Mouse (Mus musculus): ENCODE data around the gene Taf8. TPM values are rescaled to one million over a fixed set of nuclear protein-coding genes. Genes with fewer than 3 reads are reported as not detected.

The Taf8 gene
- polyA plus RNA-seq (2012; rRNA removed): 6.2 and 13.3 TPM in 2 replicates

DNA sequence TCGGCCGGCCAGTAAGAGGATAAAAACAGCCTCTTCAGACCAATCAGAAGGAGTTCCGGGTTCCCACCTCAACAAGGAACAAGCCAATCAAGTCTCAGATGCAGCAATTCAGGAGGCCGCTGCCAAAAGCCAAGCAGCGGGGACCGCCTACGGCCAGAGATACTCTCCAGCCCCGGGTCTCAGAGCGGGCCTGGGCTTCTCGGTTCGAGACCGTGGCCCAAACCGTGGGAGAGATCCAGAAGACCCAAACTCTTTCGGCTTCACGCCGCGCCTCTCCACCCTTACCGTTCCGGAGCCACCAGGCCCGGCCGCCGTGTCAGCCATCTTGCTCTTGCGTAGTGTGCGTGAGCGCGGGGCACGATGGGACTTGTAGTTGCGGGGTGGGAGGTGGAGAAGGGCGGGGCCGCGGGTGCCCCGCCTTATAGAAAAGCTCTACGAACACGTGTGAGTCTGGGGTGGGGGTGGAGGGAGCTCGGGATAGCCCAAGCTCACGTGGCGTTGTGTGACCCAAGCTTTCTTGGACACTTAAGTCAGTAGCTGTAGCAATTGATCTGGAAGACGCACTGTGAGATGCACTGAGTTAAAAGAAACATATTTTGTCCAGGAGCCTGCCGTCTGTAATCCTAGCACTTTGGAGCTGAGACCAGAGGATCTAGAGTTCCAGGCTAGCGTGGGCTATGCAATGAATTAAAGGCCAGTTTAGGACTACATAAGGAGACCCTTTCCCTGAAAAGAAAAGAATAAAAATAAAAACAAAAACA, at the start of gene Taf8:
Gene Taf8 (minus strand): TSS at position 347 of the 761 bp plus-strand sequence.
- WGBS: under 1% methylated on average over 40 of the region's 40 CpGs
- H3K36me3 ChIP-seq (ENCODE audit: control insufficient read depth, insufficient read depth, low read length): peaks cover 18% of the 10 kb centered on the region

DNA sequence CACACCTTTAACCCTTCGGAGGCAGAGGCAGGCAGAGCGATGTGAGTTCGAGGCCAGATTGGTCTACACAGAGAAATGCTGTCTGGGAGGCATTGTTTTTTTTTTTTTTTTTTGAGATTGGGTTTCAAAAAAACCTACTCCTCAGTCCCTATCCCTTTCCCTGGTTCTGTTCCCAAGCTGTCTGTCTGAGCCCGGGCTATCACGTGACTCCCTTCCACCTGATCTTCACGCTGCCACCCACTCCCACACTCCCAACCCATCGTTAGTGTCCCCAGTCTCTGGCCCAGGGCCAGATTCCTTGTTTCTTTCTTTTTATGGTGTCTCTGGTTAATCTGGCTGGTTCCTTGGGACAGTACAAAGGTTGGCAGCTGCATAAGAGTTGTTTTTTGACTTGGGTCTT, 49.0 kb upstream of the Taf8 start:
- Histone ChIP-seq H3K4me1 (ENCODE audit: control insufficient read depth, insufficient read depth, insufficient read length, low read length) (no peaks in the 10 kb centered on the region), H3K27ac (ENCODE audit: insufficient read depth, low read depth, low read length) (no peak overlapping the region), H3K27me3 (ENCODE audit: control insufficient read depth, insufficient read depth, low read length) (no peaks in the 10 kb centered on the region), H3K36me3 (ENCODE audit: control insufficient read depth, insufficient read depth, low read length) (no peaks in the 10 kb centered on the region), H3K4me3 (ENCODE audit: low read depth, low read length) (no peak overlapping the region)
- WGBS: 45% methylated on average over 7 of the region's 7 CpGs
- TF ChIP-seq CTCF (IDR thresholded peaks at IDR 0.05; ENCODE audit: extremely low read depth, insufficient read length, insufficient replicate concordance, low read depth, low read length) (no peak), POLR2A (IDR thresholded peaks at IDR 0.05; ENCODE audit: low read depth, low read length) (no peak)

More for the DNA sequence above, at the start of gene Taf8:
- peak within 1 kb of the TSS; percentile 74 for H3K4me3 ChIP-seq (ENCODE audit: low read depth, low read length)
- peak; percentile 62 for TF ChIP-seq POLR2A (IDR thresholded peaks at IDR 0.05; ENCODE audit: low read depth, low read length)
- no peak for TF ChIP-seq CTCF (IDR thresholded peaks at IDR 0.05; ENCODE audit: extremely low read depth, insufficient read length, insufficient replicate concordance, low read depth, low read length)
- peak within 1 kb of the TSS; percentile 68 for H3K27ac ChIP-seq (ENCODE audit: insufficient read depth, low read depth, low read length)
- peaks cover 22% of the 10 kb centered on the region for H3K4me1 ChIP-seq (ENCODE audit: control insufficient read depth, insufficient read depth, insufficient read length, low read length)
- no peaks in the 10 kb centered on the region for H3K27me3 ChIP-seq (ENCODE audit: control insufficient read depth, insufficient read depth, low read length)

DNA sequence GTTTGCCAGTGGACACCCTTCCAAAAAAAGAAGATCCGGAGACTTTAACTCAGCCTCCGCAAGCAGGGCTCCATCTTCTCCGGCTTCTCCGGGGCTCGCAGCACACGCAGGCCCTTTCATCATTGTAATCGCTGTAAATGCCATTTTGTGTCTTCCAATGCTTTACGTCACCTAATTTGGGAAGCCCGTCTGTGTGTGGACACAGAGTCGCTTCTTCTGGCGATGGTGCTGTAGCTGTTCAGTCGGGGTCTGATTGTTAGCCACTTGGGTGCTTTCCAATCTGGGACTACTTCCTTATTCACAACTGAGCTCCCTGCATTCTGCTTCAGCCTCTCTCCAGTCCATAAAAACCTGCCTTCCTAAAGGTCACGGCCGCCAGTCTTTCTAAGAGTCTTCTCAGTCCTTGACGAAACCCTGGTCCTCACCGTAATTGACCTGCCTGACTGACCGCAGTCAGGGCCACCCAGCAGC, 43.8 kb upstream of the Taf8 start:
- Histone ChIP-seq H3K4me3 (ENCODE audit: low read depth, low read length) (peak overlapping the region; percentile 21; the same call in 1 of the 2 replicates), H3K27me3 (ENCODE audit: control insufficient read depth, insufficient read depth, low read length) (no peaks in the 10 kb centered on the region), H3K4me1 (ENCODE audit: control insufficient read depth, insufficient read depth, insufficient read length, low read length) (peaks cover 2% of the 10 kb centered on the region), H3K27ac (ENCODE audit: insufficient read depth, low read depth, low read length) (no peak overlapping the region), H3K36me3 (ENCODE audit: control insufficient read depth, insufficient read depth, low read length) (no peaks in the 10 kb centered on the region)
- TF ChIP-seq CTCF (IDR thresholded peaks at IDR 0.05; ENCODE audit: extremely low read depth, insufficient read length, insufficient replicate concordance, low read depth, low read length): no peak
- no peak for TF ChIP-seq POLR2A (IDR thresholded peaks at IDR 0.05; ENCODE audit: low read depth, low read length)
- 79% methylated on average over 17 of the region's 17 CpGs for WGBS

GRCm38 (mm10) chr17:47545154-47545553, 43.1 kb upstream of the Taf8 start:
- TF ChIP-seq CTCF (IDR thresholded peaks at IDR 0.05; ENCODE audit: extremely low read depth, insufficient read length, insufficient replicate concordance, low read depth, low read length) (no peak), POLR2A (IDR thresholded peaks at IDR 0.05; ENCODE audit: low read depth, low read length) (no peak)
- Histone ChIP-seq H3K27ac (ENCODE audit: insufficient read depth, low read depth, low read length) (no peak overlapping the region), H3K4me1 (ENCODE audit: control insufficient read depth, insufficient read depth, insufficient read length, low read length) (peaks cover 2% of the 10 kb centered on the region), H3K4me3 (ENCODE audit: low read depth, low read length) (no peak overlapping the region), H3K27me3 (ENCODE audit: control insufficient read depth, insufficient read depth, low read length) (no peaks in the 10 kb centered on the region), H3K36me3 (ENCODE audit: control insufficient read depth, insufficient read depth, low read length) (no peaks in the 10 kb centered on the region)
- 93% methylated on average over 12 of the region's 12 CpGs for WGBS

GRCm38 (mm10) chr17:47543051-47543650, 41.1 kb upstream of the Taf8 start:
- Histone ChIP-seq H3K27me3 (ENCODE audit: control insufficient read depth, insufficient read depth, low read length) (no peaks in the 10 kb centered on the region), H3K36me3 (ENCODE audit: control insufficient read depth, insufficient read depth, low read length) (no peaks in the 10 kb centered on the region), H3K27ac (ENCODE audit: insufficient read depth, low read depth, low read length) (no peak overlapping the region), H3K4me1 (ENCODE audit: control insufficient read depth, insufficient read depth, insufficient read length, low read length) (peaks cover 2% of the 10 kb centered on the region), H3K4me3 (ENCODE audit: low read depth, low read length) (no peak overlapping the region)
- TF ChIP-seq CTCF (IDR thresholded peaks at IDR 0.05; ENCODE audit: extremely low read depth, insufficient read length, insufficient replicate concordance, low read depth, low read length) (no peak), POLR2A (IDR thresholded peaks at IDR 0.05; ENCODE audit: low read depth, low read length) (no peak)
- 67% methylated on average over 7 of the region's 7 CpGs for WGBS

DNA sequence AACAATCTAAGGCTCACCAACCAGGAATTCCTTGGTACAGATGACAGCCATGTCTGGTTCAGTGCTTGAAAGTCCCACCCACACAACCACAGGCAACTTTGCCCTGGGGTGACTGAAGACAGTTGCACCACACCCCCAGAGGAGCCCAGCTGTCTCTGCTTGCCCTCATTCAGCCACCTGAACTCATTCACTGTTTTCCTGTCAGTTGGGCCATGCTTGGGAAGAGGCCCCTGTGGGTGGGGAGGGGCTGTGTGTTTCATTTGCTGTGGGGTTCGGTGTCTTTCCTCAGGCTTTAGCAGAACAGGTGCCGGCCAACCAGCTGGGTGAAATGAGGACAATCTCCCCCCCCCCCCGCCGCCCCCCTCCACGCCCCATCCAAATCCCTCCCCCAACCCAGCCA, 40.0 kb upstream of the Taf8 start:
- TF ChIP-seq CTCF (IDR thresholded peaks at IDR 0.05; ENCODE audit: extremely low read depth, insufficient read length, insufficient replicate concordance, low read depth, low read length) (no peak), POLR2A (IDR thresholded peaks at IDR 0.05; ENCODE audit: low read depth, low read length) (no peak)
- H3K27ac ChIP-seq (ENCODE audit: insufficient read depth, low read depth, low read length): no peak overlapping the region
- no peak overlapping the region for H3K4me3 ChIP-seq (ENCODE audit: low read depth, low read length)
- 49% methylated on average over 5 of the region's 5 CpGs for WGBS
- H3K4me1 ChIP-seq (ENCODE audit: control insufficient read depth, insufficient read depth, insufficient read length, low read length): peaks cover 2% of the 10 kb centered on the region
- H3K36me3 ChIP-seq (ENCODE audit: control insufficient read depth, insufficient read depth, low read length): no peaks in the 10 kb centered on the region
- no peaks in the 10 kb centered on the region for H3K27me3 ChIP-seq (ENCODE audit: control insufficient read depth, insufficient read depth, low read length)

- H3K36me3 ChIP-seq (ENCODE audit: control insufficient read depth, insufficient read depth, low read length): no peaks in the 10 kb centered on the region
- no peak overlapping the region for H3K4me3 ChIP-seq (ENCODE audit: low read depth, low read length)
- 92% methylated on average over 4 of the region's 4 CpGs for WGBS
- H3K4me1 ChIP-seq (ENCODE audit: control insufficient read depth, insufficient read depth, insufficient read length, low read length): peaks cover 2% of the 10 kb centered on the region
- H3K27ac ChIP-seq (ENCODE audit: insufficient read depth, low read depth, low read length): no peak overlapping the region
- TF ChIP-seq POLR2A (IDR thresholded peaks at IDR 0.05; ENCODE audit: low read depth, low read length): no peak
- TF ChIP-seq CTCF (IDR thresholded peaks at IDR 0.05; ENCODE audit: extremely low read depth, insufficient read length, insufficient replicate concordance, low read depth, low read length): no peak
- no peaks in the 10 kb centered on the region for H3K27me3 ChIP-seq (ENCODE audit: control insufficient read depth, insufficient read depth, low read length)
Observed at GRCm38 (mm10) chr17:47539128-47539527, 37.0 kb upstream of the Taf8 start.

Data from small intestine, adult 2 months (tissue).